20 mouse cellular contexts compared by ENCODE assay signal in genomic region chrX:11716773-11717172, GRCm38 (mm10).
"Had no signal": no experiment of that assay in that cellular context is flagged by ENCODE, and none has a peak within 500 bp of the region (broad histone marks: within the 10 kb centered on the region; RNA-seq: fewer than 3 reads in every experiment).

No protein-coding gene starts in this region.

- H3K27me3 ChIP-seq: liver, embryonic 15.5 days; lung, embryonic 15.5 days; midbrain, embryonic 12.5 days; neural tube, embryonic 12.5 days; stomach, embryonic 15.5 days had no signal

- H3K27ac ChIP-seq: liver, embryonic 15.5 days; lung, embryonic 15.5 days; macrophage; midbrain, embryonic 10.5 days; midbrain, embryonic 12.5 days; neural tube, embryonic 12.5 days; stomach, embryonic 15.5 days; stomach, postnatal 0 days had no signal

- H3K4me3 ChIP-seq: liver, embryonic 15.5 days; lung, embryonic 15.5 days; midbrain, embryonic 10.5 days; midbrain, embryonic 12.5 days; myocyte; neural tube, embryonic 12.5 days; stomach, embryonic 15.5 days had no signal

- DNase-seq: liver, postnatal 0 days; lung, adult 2 months; lung, postnatal 14 days; lung, postnatal 36 days; midbrain, embryonic 14.5 days; right cerebral cortex, postnatal 14 days; thymus, adult 2 months; thymus, postnatal 25 days; thymus, postnatal 4 days had no signal

- ATAC-seq: liver, postnatal 0 days; lung, postnatal 0 days; midbrain, embryonic 16.5 days had no signal

- H3K4me1 ChIP-seq: liver, embryonic 15.5 days; lung, embryonic 15.5 days; midbrain, embryonic 10.5 days; midbrain, embryonic 12.5 days; neural tube, embryonic 12.5 days had no signal
